Mouse (Mus musculus) spleen, postnatal 36 days (tissue): Measurements from ENCODE around the gene Gnai2.

Source experiments
- DNase-seq, 2 experiments: peaks; one replicate each; pipeline ENCODE4 v3.0.0; 2022; ENCODE audit warnings: low spot score in 2 of 2, mixed read lengths in 1 of 2

Gnai2 gene

GRCm38 (mm10) chr9:107658096-107658495 is 22.9 kb upstream of the Gnai2 start:
- DNase-seq: no peak

- DNase-seq: no peak
Observed at GRCm38 (mm10) chr9:107657144-107657543, 22.0 kb upstream of the Gnai2 start.

- DNase-seq: no peak
Observed at GRCm38 (mm10) chr9:107654585-107654984, 19.4 kb upstream of the Gnai2 start.

GRCm38 (mm10) chr9:107653474-107653873 is 18.3 kb upstream of the Gnai2 start:
- no peak for DNase-seq

- no peak for DNase-seq
Observed at GRCm38 (mm10) chr9:107650708-107651481, 15.7 kb upstream of the Gnai2 start.

GRCm38 (mm10) chr9:107650225-107650624 is 15.1 kb upstream of the Gnai2 start:
- no peak for DNase-seq

- DNase-seq: no peak
Observed at GRCm38 (mm10) chr9:107648767-107649166, 13.6 kb upstream of the Gnai2 start.

- DNase-seq: no peak
Observed at GRCm38 (mm10) chr9:107646975-107647374, 11.8 kb upstream of the Gnai2 start.

- DNase-seq: peak; percentile 64 to 70
Observed at GRCm38 (mm10) chr9:107645577-107645976, 10.4 kb upstream of the Gnai2 start.

- no peak for DNase-seq
Observed at GRCm38 (mm10) chr9:107645153-107645510, 10.0 kb upstream of the Gnai2 start.

- peak; percentile 88 to 92 for DNase-seq
Observed at GRCm38 (mm10) chr9:107644495-107645152, 9.5 kb upstream of the Gnai2 start.

- DNase-seq: no peak
Observed at GRCm38 (mm10) chr9:107643544-107644214, 8.5 kb upstream of the Gnai2 start.

GRCm38 (mm10) chr9:107641666-107642065 is 6.5 kb upstream of the Gnai2 start:
- DNase-seq: no peak

GRCm38 (mm10) chr9:107640257-107640772 is 5.1 kb upstream of the Gnai2 start:
- DNase-seq: peak; percentile 77 to 79

GRCm38 (mm10) chr9:107637070-107637469 is 1.9 kb upstream of the Gnai2 start:
- DNase-seq: no peak

GRCm38 (mm10) chr9:107634406-107635278 is 525 bp downstream of the Gnai2 start:
- no peak for DNase-seq

GRCm38 (mm10) chr9:107633661-107634405 is 1.3 kb downstream of the Gnai2 start:
- DNase-seq: no peak

- DNase-seq: peak; percentile 92
Observed at GRCm38 (mm10) chr9:107633091-107633660, 2.0 kb downstream of the Gnai2 start.

- peak; percentile 69 to 79 for DNase-seq
Observed at GRCm38 (mm10) chr9:107632478-107632877, 2.7 kb downstream of the Gnai2 start.

GRCm38 (mm10) chr9:107631861-107632260 is 3.3 kb downstream of the Gnai2 start:
- no peak for DNase-seq
